Mouse (Mus musculus) liver, embryonic 14.5 days (tissue): ENCODE data around the gene Myo1c. TPM values are rescaled to one million over a fixed set of nuclear protein-coding genes. Genes with fewer than 3 reads are reported as not detected.
A peak's percentile ranks its signal among the peaks of the same experiment; 100 is the strongest.

ENCODE experiments used
- ATAC-seq: fragments of 200-750 bp; cut with Nextera tagmentation; 2 replicates; pipeline ENCODE4 v1.8.0; 2017; ENCODE audit warnings: moderate number of reproducible peaks, mild to moderate bottlenecking, moderate library complexity; ENCODE audit not compliant: insufficient read depth
- DNase-seq, 3 experiments: peaks; one replicate each; pipeline ENCODE4 v3.0.0-alpha.2; 2012 to 2013; ENCODE audit warnings: low read depth in 3 of 3, low spot score in 3 of 3
- H3K27ac ChIP-seq: fragments of 300-500 bp; sonication (generic); 2 replicates; pipeline ENCODE4 v1.5.1; 2014; ENCODE audit warnings: moderate library complexity, mild to moderate bottlenecking, control low read depth, inconsistent platforms
- H3K27me3 ChIP-seq: fragments of 300-500 bp; sonication (generic); 2 replicates; pipeline ENCODE4 v1.6.1; 2014; ENCODE audit warnings: mild to moderate bottlenecking, low read length, moderate library complexity; ENCODE audit not compliant: control insufficient read depth, insufficient read depth
- H3K36me3 ChIP-seq: fragments of 300-500 bp; sonication (generic); replicated peaks from 2 replicates; pipeline ENCODE4 v1.6.1; 2014; ENCODE audit warnings: low read depth; ENCODE audit not compliant: control insufficient read depth, insufficient read depth
- H3K4me1 ChIP-seq, 2 experiments: fragments of 200-500 bp in 1 of 2; fragments of 300-500 bp in 1 of 2; sonication (generic) in 1 of 2; replicated peaks; 2 replicates each; pipeline ENCODE4 v1.6.1; 2012 to 2014; ENCODE audit warnings: antibody characterized with exemption in 1 of 2, inconsistent platforms in 1 of 2, low read length in 1 of 2; ENCODE audit not compliant: control insufficient read depth in 2 of 2, insufficient read depth in 2 of 2
- H3K4me2 ChIP-seq: fragments of 300-500 bp; sonication (generic); 2 replicates; pipeline ENCODE4 v1.6.1; 2014; ENCODE audit warnings: low read depth, mild to moderate bottlenecking, control low read depth, moderate library complexity
- H3K4me3 ChIP-seq, 2 experiments: fragments of 200-500 bp in 1 of 2; fragments of 300-500 bp in 1 of 2; sonication (generic) in 1 of 2; 2 replicates each; pipeline ENCODE4 v1.5.1; 2012 to 2014; ENCODE audit warnings: low read depth in 2 of 2, low read length in 2 of 2, mild to moderate bottlenecking in 2 of 2, control low read depth in 1 of 2, inconsistent platforms in 1 of 2, moderate library complexity in 1 of 2; ENCODE audit not compliant: insufficient read depth in 1 of 2
- H3K9ac ChIP-seq: fragments of 300-500 bp; sonication (generic); replicated peaks from 2 replicates; pipeline ENCODE4 v1.6.1; 2014; ENCODE audit warnings: mild to moderate bottlenecking, control low read depth, moderate library complexity
- H3K9me3 ChIP-seq: fragments of 300-500 bp; sonication (generic); 2 replicates; pipeline ENCODE4 v1.6.1; 2016; ENCODE audit warnings: low read length, mixed read lengths; ENCODE audit not compliant: control insufficient read depth
- CTCF ChIP-seq: IDR thresholded peaks from 2 replicates; pipeline ENCODE4 v1.5.1; 2016; ENCODE audit warnings: antibody characterized with exemption, low read depth, control low read depth
- EP300 ChIP-seq: IDR thresholded peaks from 2 replicates; pipeline ENCODE4 v1.6.1; 2016; ENCODE audit warnings: antibody characterized with exemption, low read depth
- WGBS: fragments of 180-500 bp; shearing (Covaris S2); extraction: QIAGEN DNeasy Blood & Tissue Kit; methylation state at CpG from one replicate; pipeline ENCODE4 v1.1.7; 2014; ENCODE audit not compliant: insufficient replicate concordance; 5-methylcytosine and 5-hydroxymethylcytosine counted together
- polyA plus RNA-seq, 2 experiments: library from polyadenylated mRNA; depleted of rRNA in 1 of 2; stranded (reverse) in 1 of 2; unstranded in 1 of 2; fragments of >200 nt; fragmentation: Nextera tagmentation in 1 of 2; extraction: Ambion mirVana in 1 of 2; gene quantifications; 2 replicates each; pipeline versions ENCODE4 v1.2.1 to v1.2.3; 2012 to 2014

Myo1c gene
- polyA plus RNA-seq, 2 experiments: 12.6 to 14.4 TPM

DNA sequence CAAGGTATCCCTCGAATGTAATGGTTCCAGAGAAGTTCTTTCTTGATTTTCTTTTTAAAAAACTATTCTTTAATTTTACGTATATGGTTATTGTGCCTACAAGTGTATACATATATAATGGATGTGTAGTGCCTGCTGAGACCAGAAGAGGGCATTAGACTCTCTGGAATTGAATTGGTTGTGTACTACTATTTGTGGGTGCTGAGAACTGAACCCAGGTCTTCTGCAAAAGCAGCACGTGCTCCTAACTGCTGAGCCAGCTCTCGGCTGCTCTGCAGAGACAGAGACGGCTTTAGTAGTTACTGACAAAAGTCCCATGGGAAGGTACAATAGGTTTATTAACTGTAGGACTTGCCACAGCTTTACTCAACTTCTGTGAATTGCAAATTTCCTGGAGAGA lies 34.2 kb downstream of the Myo1c start:
- Histone ChIP-seq H3K9ac (no peak overlapping the region), H3K27ac (no peak overlapping the region), H3K4me2 (no peak overlapping the region), H3K36me3 (peaks cover 35% of the 10 kb centered on the region), H3K4me1 (peaks cover 8 to 10% of the 10 kb centered on the region in 2 experiments), H3K9me3 (no peaks in the 10 kb centered on the region), H3K4me3 (no peak overlapping the region), H3K27me3 (no peaks in the 10 kb centered on the region)
- ATAC-seq: no peak
- DNase-seq: no peak
- WGBS: 90% methylated on average over 5 of the region's 5 CpGs
- no peak for TF ChIP-seq EP300
- TF ChIP-seq CTCF: peak; percentile 40; the same call in 1 of the 2 replicates

GRCm38 (mm10) chr11:75684956-75685355 lies 34.7 kb downstream of the Myo1c start:
- TF ChIP-seq EP300: no peak
- TF ChIP-seq CTCF: no peak
- Histone ChIP-seq H3K36me3 (peaks cover 39% of the 10 kb centered on the region), H3K9me3 (no peaks in the 10 kb centered on the region), H3K4me1 (peaks cover 8 to 10% of the 10 kb centered on the region in 2 experiments), H3K9ac (no peak overlapping the region), H3K27me3 (no peaks in the 10 kb centered on the region), H3K4me3 (no peak overlapping the region), H3K4me2 (no peak overlapping the region), H3K27ac (no peak overlapping the region)
- WGBS: 83% methylated on average over 2 of the region's 2 CpGs
- ATAC-seq: no peak
- no peak for DNase-seq

DNA sequence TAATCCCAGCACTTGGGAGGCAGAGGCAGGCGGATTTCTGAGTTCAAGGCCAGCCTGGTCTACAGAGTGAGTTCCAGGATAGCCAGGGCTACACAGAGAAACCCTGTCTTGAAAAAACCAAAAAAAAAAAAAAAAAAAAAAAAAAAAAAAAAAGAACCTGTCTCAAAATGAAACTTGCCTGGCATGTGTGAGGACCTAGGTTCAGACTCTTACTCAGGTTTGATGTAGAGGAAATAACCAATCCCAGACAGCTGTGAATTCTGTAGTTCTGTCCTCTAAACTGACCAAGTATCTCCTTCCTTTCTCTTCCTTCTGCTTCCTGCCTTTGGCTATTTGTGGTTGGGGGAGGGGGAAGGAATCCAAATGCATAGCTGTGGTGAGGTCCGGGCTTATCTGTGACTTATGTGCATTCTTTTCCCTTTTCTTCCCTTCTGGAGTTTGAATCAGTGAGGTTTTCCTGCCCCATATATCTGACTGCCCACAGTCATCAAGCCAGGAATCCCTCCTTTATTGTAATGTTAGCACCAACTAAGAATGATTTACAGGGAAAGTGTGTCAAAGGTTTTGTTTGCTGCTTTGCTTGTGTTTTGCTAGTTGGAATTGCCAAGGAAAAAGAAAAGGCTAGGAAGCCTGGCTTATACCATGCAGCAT lies 37.2 kb downstream of the Myo1c start:
- peaks cover 0 to 4% of the 10 kb centered on the region in 2 experiments; a peak in 1 of 4 replicates for H3K4me1 ChIP-seq
- H3K4me3 ChIP-seq: no peak overlapping the region
- no peak for DNase-seq
- no peak overlapping the region for H3K27ac ChIP-seq
- H3K27me3 ChIP-seq: no peaks in the 10 kb centered on the region
- TF ChIP-seq CTCF: no peak
- no peak for TF ChIP-seq EP300
- H3K9ac ChIP-seq: no peak overlapping the region
- 38% methylated on average over 2 of the region's 2 CpGs for WGBS
- H3K36me3 ChIP-seq: peaks cover 43% of the 10 kb centered on the region
- H3K9me3 ChIP-seq: no peaks in the 10 kb centered on the region
- no peak for ATAC-seq
- H3K4me2 ChIP-seq: no peak overlapping the region; the same call in 1 of the 2 replicates

GRCm38 (mm10) chr11:75688132-75688531 lies 37.8 kb downstream of the Myo1c start:
- Histone ChIP-seq H3K4me2 (no peak overlapping the region), H3K4me3 (no peak overlapping the region), H3K4me1 (peaks cover 0 to 4% of the 10 kb centered on the region in 2 experiments; a peak in 1 of 4 replicates), H3K27me3 (no peaks in the 10 kb centered on the region), H3K9ac (no peak overlapping the region), H3K36me3 (peaks cover 41% of the 10 kb centered on the region), H3K9me3 (no peaks in the 10 kb centered on the region), H3K27ac (no peak overlapping the region)
- DNase-seq (no peak), ATAC-seq (no peak)
- TF ChIP-seq EP300: no peak
- TF ChIP-seq CTCF: no peak
- WGBS: 80% methylated on average over 2 of the region's 2 CpGs

GRCm38 (mm10) chr11:75689977-75690376 lies 39.7 kb downstream of the Myo1c start:
- Histone ChIP-seq H3K36me3 (peaks cover 42% of the 10 kb centered on the region), H3K4me3 (no peak overlapping the region), H3K4me2 (no peak overlapping the region), H3K27ac (no peak overlapping the region), H3K9me3 (no peaks in the 10 kb centered on the region), H3K27me3 (no peaks in the 10 kb centered on the region), H3K4me1 (peaks cover 0 to 4% of the 10 kb centered on the region in 2 experiments; a peak in 1 of 4 replicates), H3K9ac (no peak overlapping the region)
- ATAC-seq (no peak), DNase-seq (no peak)
- TF ChIP-seq CTCF (no peak), EP300 (no peak)
- 81% methylated on average over 1 of the region's 1 CpGs for WGBS
